Mouse (Mus musculus): ENCODE measurements around the gene Mcpt4. TPM values are rescaled to one million over a fixed set of nuclear protein-coding genes. Genes with fewer than 3 reads are reported as not detected.
A peak's percentile ranks its signal among the peaks of the same experiment; 100 is the strongest.
"Not testable (repeated sequence)": the region's sequence is repeated elsewhere in the genome, so short reads cannot be mapped to it uniquely, and the experiment has no call there.

The Mcpt4 gene
- total RNA-seq (2014; rRNA removed) (not detected in 2 replicates), polyA plus RNA-seq (2015; fragmentation: Nextera tagmentation; extraction: Ambion mirVana) (0.48 TPM in 1 of 2 replicates, not detected in the other)

GRCm38 (mm10) chr14:56062213-56062612 lies at the start of gene Mcpt4:
Gene Mcpt4, minus strand, starts transcription at chr14:56062313.
- not testable (repeated sequence) for H3K4me1 ChIP-seq (ENCODE audit: insufficient read depth, low read length); H3K9ac ChIP-seq (replicated peaks; ENCODE audit: low read length); H3K9me3 ChIP-seq (ENCODE audit: low read length); H3K4me3 ChIP-seq (ENCODE audit: low read length); H3K36me3 ChIP-seq (ENCODE audit: insufficient read depth, low read length); H3K4me2 ChIP-seq (ENCODE audit: low read depth, low read length); H3K27ac ChIP-seq; ATAC-seq; DNase-seq (ENCODE audit: low spot score); H3K27me3 ChIP-seq (ENCODE audit: insufficient read depth, low read length)
- 77% methylated on average over 3 of the region's 3 CpGs for WGBS

GRCm38 (mm10) chr14:56105447-56106180 lies 43.5 kb upstream of the Mcpt4 start:
- no peaks in the 10 kb centered on the region for H3K36me3 ChIP-seq (ENCODE audit: insufficient read depth, low read length)
- no peaks in the 10 kb centered on the region for H3K27me3 ChIP-seq (ENCODE audit: insufficient read depth, low read length)
- TF ChIP-seq CTCF (IDR thresholded peaks at IDR 0.05; ENCODE audit: low read depth): no peak
- no peak for DNase-seq (ENCODE audit: low spot score)
- H3K4me1 ChIP-seq (ENCODE audit: insufficient read depth, low read length): no peaks in the 10 kb centered on the region
- ATAC-seq: no peak
- WGBS: 77% methylated on average over 13 of the region's 13 CpGs
- no peak overlapping the region for H3K4me2 ChIP-seq (ENCODE audit: low read depth, low read length)
- H3K9ac ChIP-seq (replicated peaks; ENCODE audit: low read length): no peak overlapping the region
- no peak overlapping the region for H3K27ac ChIP-seq
- no peak overlapping the region for H3K4me3 ChIP-seq (ENCODE audit: low read length)
- H3K9me3 ChIP-seq (ENCODE audit: low read length): no peaks in the 10 kb centered on the region

GRCm38 (mm10) chr14:56105016-56105415 lies 42.9 kb upstream of the Mcpt4 start:
- 93% methylated on average over 5 of the region's 5 CpGs for WGBS
- ATAC-seq: no peak
- no peak for DNase-seq (ENCODE audit: low spot score)
- Histone ChIP-seq H3K36me3 (ENCODE audit: insufficient read depth, low read length) (no peaks in the 10 kb centered on the region), H3K9me3 (ENCODE audit: low read length) (no peaks in the 10 kb centered on the region), H3K4me2 (ENCODE audit: low read depth, low read length) (no peak overlapping the region), H3K4me1 (ENCODE audit: insufficient read depth, low read length) (no peaks in the 10 kb centered on the region), H3K9ac (replicated peaks; ENCODE audit: low read length) (no peak overlapping the region), H3K27me3 (ENCODE audit: insufficient read depth, low read length) (no peaks in the 10 kb centered on the region), H3K4me3 (ENCODE audit: low read length) (no peak overlapping the region), H3K27ac (no peak overlapping the region)
- TF ChIP-seq CTCF (IDR thresholded peaks at IDR 0.05; ENCODE audit: low read depth): no peak

- no peak overlapping the region for H3K4me2 ChIP-seq (ENCODE audit: low read depth, low read length)
- H3K27ac ChIP-seq: no peak overlapping the region
- H3K36me3 ChIP-seq (ENCODE audit: insufficient read depth, low read length): no peaks in the 10 kb centered on the region
- no peak for DNase-seq (ENCODE audit: low spot score)
- H3K9ac ChIP-seq (replicated peaks; ENCODE audit: low read length): no peak overlapping the region
- no peaks in the 10 kb centered on the region for H3K4me1 ChIP-seq (ENCODE audit: insufficient read depth, low read length)
- H3K4me3 ChIP-seq (ENCODE audit: low read length): no peak overlapping the region
- no peak for ATAC-seq
- 60% methylated on average over 3 of the region's 3 CpGs for WGBS
- no peaks in the 10 kb centered on the region for H3K9me3 ChIP-seq (ENCODE audit: low read length)
- no peak for TF ChIP-seq CTCF (IDR thresholded peaks at IDR 0.05; ENCODE audit: low read depth)
- no peaks in the 10 kb centered on the region for H3K27me3 ChIP-seq (ENCODE audit: insufficient read depth, low read length)
Measured at GRCm38 (mm10) chr14:56103452-56103851, 41.3 kb upstream of the Mcpt4 start.

GRCm38 (mm10) chr14:56102386-56102785 lies 40.3 kb upstream of the Mcpt4 start, which contains the start of gene Ctsg:
Gene Ctsg, minus strand, starts transcription at chr14:56102574.
- ATAC-seq: no peak
- no peak for DNase-seq (ENCODE audit: low spot score)
- TF ChIP-seq CTCF (IDR thresholded peaks at IDR 0.05; ENCODE audit: low read depth): no peak
- no peaks in the 10 kb centered on the region for H3K27me3 ChIP-seq (ENCODE audit: insufficient read depth, low read length)
- H3K36me3 ChIP-seq (ENCODE audit: insufficient read depth, low read length): no peaks in the 10 kb centered on the region
- no peak within 1 kb of the TSS for H3K4me3 ChIP-seq (ENCODE audit: low read length)
- H3K4me2 ChIP-seq (ENCODE audit: low read depth, low read length): no peak within 1 kb of the TSS
- H3K9ac ChIP-seq (replicated peaks; ENCODE audit: low read length): no peak within 1 kb of the TSS
- no peaks in the 10 kb centered on the region for H3K4me1 ChIP-seq (ENCODE audit: insufficient read depth, low read length)
- H3K9me3 ChIP-seq (ENCODE audit: low read length): no peaks in the 10 kb centered on the region
- WGBS: 77% methylated on average over 10 of the region's 10 CpGs
- no peak within 1 kb of the TSS for H3K27ac ChIP-seq

- ATAC-seq (no peak), DNase-seq (ENCODE audit: low spot score) (peak; percentile 45)
- Histone ChIP-seq H3K4me2 (ENCODE audit: low read depth, low read length) (no peak overlapping the region), H3K9me3 (ENCODE audit: low read length) (no peaks in the 10 kb centered on the region), H3K27ac (no peak overlapping the region), H3K9ac (replicated peaks; ENCODE audit: low read length) (no peak overlapping the region), H3K4me3 (ENCODE audit: low read length) (no peak overlapping the region), H3K27me3 (ENCODE audit: insufficient read depth, low read length) (no peaks in the 10 kb centered on the region), H3K4me1 (ENCODE audit: insufficient read depth, low read length) (no peaks in the 10 kb centered on the region), H3K36me3 (ENCODE audit: insufficient read depth, low read length) (no peaks in the 10 kb centered on the region)
- WGBS: 80% methylated on average over 4 of the region's 4 CpGs
- TF ChIP-seq CTCF (IDR thresholded peaks at IDR 0.05; ENCODE audit: low read depth): peak; percentile 70
Measured at GRCm38 (mm10) chr14:56098940-56099339, 36.8 kb upstream of the Mcpt4 start.

- H3K36me3 ChIP-seq (ENCODE audit: insufficient read depth, low read length): no peaks in the 10 kb centered on the region
- no peak overlapping the region for H3K4me3 ChIP-seq (ENCODE audit: low read length)
- H3K4me1 ChIP-seq (ENCODE audit: insufficient read depth, low read length): no peaks in the 10 kb centered on the region
- TF ChIP-seq CTCF (IDR thresholded peaks at IDR 0.05; ENCODE audit: low read depth): no peak
- no peaks in the 10 kb centered on the region for H3K27me3 ChIP-seq (ENCODE audit: insufficient read depth, low read length)
- H3K9me3 ChIP-seq (ENCODE audit: low read length): no peaks in the 10 kb centered on the region
- WGBS: 89% methylated on average over 1 of the region's 1 CpGs
- H3K4me2 ChIP-seq (ENCODE audit: low read depth, low read length): no peak overlapping the region
- ATAC-seq: no peak
- DNase-seq (ENCODE audit: low spot score): no peak
- H3K9ac ChIP-seq (replicated peaks; ENCODE audit: low read length): no peak overlapping the region
- no peak overlapping the region for H3K27ac ChIP-seq
Measured at GRCm38 (mm10) chr14:56097597-56097996, 35.5 kb upstream of the Mcpt4 start.
